Mouse (Mus musculus): Measurements from ENCODE around the gene Sesn2. TPM values are rescaled to one million over a fixed set of nuclear protein-coding genes. Genes with fewer than 3 reads are reported as not detected.

The Sesn2 gene
- polyA plus RNA-seq, 1 experiment from 2014 or later: 10.6 TPM

Other genes with a start within 250 kb of the Sesn2 start
- 19.1 and 19.5 TPM in 2 replicates for gene Gmeb1, start 248.9 kb downstream of the Sesn2 start, polyA plus RNA-seq (2016; fragmentation: Nextera tagmentation; extraction: Ambion mirVana)
- 61.7 and 61.8 TPM in 2 replicates for gene Taf12, start 236.1 kb downstream of the Sesn2 start, polyA plus RNA-seq (2016; fragmentation: Nextera tagmentation; extraction: Ambion mirVana)
- gene Rab42, start 207.1 kb downstream of the Sesn2 start, polyA plus RNA-seq (2016; fragmentation: Nextera tagmentation; extraction: Ambion mirVana): 0.61 and 1.0 TPM in 2 replicates
- gene Trnau1ap, start 181.0 kb downstream of the Sesn2 start, polyA plus RNA-seq (2016; fragmentation: Nextera tagmentation; extraction: Ambion mirVana): 48.2 and 50.8 TPM in 2 replicates
- gene Rcc1, start 156.9 kb downstream of the Sesn2 start, polyA plus RNA-seq (2016; fragmentation: Nextera tagmentation; extraction: Ambion mirVana): 91.9 and 102 TPM in 2 replicates
- 14.4 and 14.5 TPM in 2 replicates for gene Phactr4, start 88.0 kb downstream of the Sesn2 start, polyA plus RNA-seq (2016; fragmentation: Nextera tagmentation; extraction: Ambion mirVana)
- gene Med18, start 46.6 kb downstream of the Sesn2 start, polyA plus RNA-seq (2016; fragmentation: Nextera tagmentation; extraction: Ambion mirVana): 19.4 and 21.2 TPM in 2 replicates
- gene Atpif1, start 23.2 kb upstream of the Sesn2 start, polyA plus RNA-seq (2016; fragmentation: Nextera tagmentation; extraction: Ambion mirVana): 2,000 and 2,061 TPM in 2 replicates
- 143 and 148 TPM in 2 replicates for gene Dnajc8, start 25.0 kb upstream of the Sesn2 start, polyA plus RNA-seq (2016; fragmentation: Nextera tagmentation; extraction: Ambion mirVana)
- gene Ptafr, start 53.6 kb upstream of the Sesn2 start, polyA plus RNA-seq (2016; fragmentation: Nextera tagmentation; extraction: Ambion mirVana): 0.77 and 0.94 TPM in 2 replicates
- 21.1 and 25.6 TPM in 2 replicates for gene Eya3, start 128.5 kb upstream of the Sesn2 start, polyA plus RNA-seq (2016; fragmentation: Nextera tagmentation; extraction: Ambion mirVana)
- 3.6 and 4.0 TPM in 2 replicates for gene Xkr8, start 222.0 kb upstream of the Sesn2 start, polyA plus RNA-seq (2016; fragmentation: Nextera tagmentation; extraction: Ambion mirVana)
- gene Smpdl3b, start 246.8 kb upstream of the Sesn2 start, polyA plus RNA-seq (2016; fragmentation: Nextera tagmentation; extraction: Ambion mirVana): 1.9 and 2.0 TPM in 2 replicates

All from liver, embryonic 12.5 days (tissue).